Mouse (Mus musculus): ENCODE data around the gene Crtam. TPM values are rescaled to one million over a fixed set of nuclear protein-coding genes. Genes with fewer than 3 reads are reported as not detected.

Gene Crtam
- polyA plus RNA-seq, 1 experiment from 2014 or later, result not detected

DNA sequence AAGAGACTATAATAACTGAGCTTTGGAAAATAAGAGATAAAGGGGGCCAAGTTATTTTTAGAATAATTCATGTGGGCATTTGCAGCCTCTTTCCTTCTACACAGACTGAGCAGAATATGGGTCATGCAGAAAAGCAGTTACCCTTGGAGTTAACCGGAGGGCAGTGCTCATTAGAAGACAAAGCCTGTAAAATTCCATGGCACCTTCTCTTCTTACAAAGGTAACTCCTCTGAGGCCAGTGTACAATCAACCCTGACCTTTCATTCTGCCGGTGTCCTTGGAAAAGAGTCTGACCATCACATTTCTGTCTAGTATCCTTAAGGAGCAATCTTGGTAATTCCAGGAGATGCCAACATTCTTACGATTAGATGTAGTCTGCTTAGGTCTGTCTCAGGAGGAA lies 37.0 kb upstream of the Crtam start:
- ATAC-seq (replicated peaks; ENCODE audit: insufficient number of reproducible peaks, insufficient read depth, low FRiP score, low read depth), result no peak
- H3K27me3 ChIP-seq, result no peaks in the 10 kb centered on the region
- no peaks in the 10 kb centered on the region for H3K9me3 ChIP-seq (replicated peaks)
- no peaks in the 10 kb centered on the region for H3K36me3 ChIP-seq
- peaks cover 11% of the 10 kb centered on the region for H3K4me1 ChIP-seq (replicated peaks)
- H3K4me2 ChIP-seq, result no peak overlapping the region
- no peak overlapping the region for H3K9ac ChIP-seq
- peak overlapping the region; percentile 38 for H3K27ac ChIP-seq
- WGBS, result 45% methylated on average over 3 of the region's 3 CpGs
- H3K4me3 ChIP-seq, result no peak overlapping the region

DNA sequence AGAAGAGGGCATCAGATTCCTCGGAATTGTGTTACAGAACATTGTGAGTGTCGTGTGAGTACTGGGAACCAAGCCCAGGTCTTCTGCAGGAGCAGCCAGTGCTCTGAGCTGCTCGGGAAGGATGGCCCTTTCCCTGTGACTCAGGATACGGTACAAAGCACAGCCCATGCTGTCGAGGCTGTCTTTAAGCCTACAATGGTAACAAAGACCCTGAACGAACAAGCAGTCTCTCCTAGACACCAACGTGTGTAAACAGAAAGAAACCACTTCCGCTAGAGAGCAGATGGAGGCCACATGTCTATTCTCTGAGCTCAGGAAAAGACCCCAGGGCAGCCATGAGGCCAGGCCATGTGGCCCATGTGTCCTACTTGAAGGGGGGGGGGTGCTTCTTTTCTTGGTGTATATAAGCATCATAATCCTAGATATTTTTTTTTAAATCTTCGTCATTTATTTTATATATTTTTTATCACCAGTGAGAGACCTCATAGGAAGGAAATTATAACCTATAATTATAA lies 33.8 kb upstream of the Crtam start:
- WGBS, result 78% methylated on average over 9 of the region's 9 CpGs
- Histone ChIP-seq H3K27me3 (no peaks in the 10 kb centered on the region), H3K9me3 (replicated peaks) (no peaks in the 10 kb centered on the region), H3K4me1 (replicated peaks) (peaks cover 11% of the 10 kb centered on the region), H3K4me2 (no peak overlapping the region), H3K27ac (no peak overlapping the region), H3K4me3 (no peak overlapping the region), H3K9ac (no peak overlapping the region), H3K36me3 (no peaks in the 10 kb centered on the region)
- no peak for ATAC-seq (replicated peaks; ENCODE audit: insufficient number of reproducible peaks, insufficient read depth, low FRiP score, low read depth)

DNA sequence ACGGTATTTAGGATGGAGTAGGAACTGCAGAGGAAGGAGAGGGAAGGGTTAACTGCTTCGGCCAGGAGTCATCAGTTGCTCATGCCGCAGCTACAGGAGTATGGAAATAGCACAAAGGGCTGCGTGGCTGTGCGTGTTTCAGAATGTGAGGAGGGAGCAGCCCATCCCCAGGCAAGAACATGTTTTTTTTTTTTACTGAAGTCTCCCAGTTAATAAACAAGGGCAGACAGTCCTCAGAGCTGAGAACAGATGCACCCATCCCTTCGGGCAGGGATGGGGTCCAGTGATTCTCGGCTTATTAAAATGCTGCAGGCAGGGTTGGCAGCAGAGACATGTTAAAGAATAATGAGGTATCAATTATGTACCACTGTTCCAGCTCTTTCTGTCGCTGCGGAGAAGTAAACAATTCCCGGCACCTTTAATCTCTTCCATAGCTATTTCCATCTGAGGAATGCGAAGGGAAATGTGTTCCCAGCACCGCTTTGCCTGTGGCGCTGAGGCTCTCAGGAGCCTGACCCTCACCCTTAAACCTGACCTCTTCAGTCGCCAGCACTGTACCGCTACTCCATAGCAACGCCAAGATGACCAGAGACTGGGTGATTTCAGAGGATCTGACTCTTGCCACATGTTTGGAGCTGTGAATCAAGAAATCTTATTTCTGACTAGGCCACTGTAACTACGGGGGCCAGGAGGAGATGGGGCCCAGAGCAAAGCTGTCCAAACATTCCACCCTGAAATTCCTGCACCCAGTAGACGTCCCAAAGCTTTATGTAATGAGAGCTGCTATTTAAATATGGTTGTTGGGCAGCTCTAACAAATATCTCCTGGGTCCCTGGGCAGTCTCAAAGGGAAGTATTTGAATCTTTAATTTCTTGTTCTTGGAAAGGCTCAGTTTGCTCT lies 27.4 kb upstream of the Crtam start:
- H3K27me3 ChIP-seq, result no peaks in the 10 kb centered on the region
- no peak overlapping the region for H3K9ac ChIP-seq
- WGBS, result 37% methylated on average over 18 of the region's 18 CpGs
- no peak overlapping the region for H3K27ac ChIP-seq
- H3K4me2 ChIP-seq, result peak overlapping the region; percentile 7; the same call in 1 of the 2 replicates
- H3K9me3 ChIP-seq (replicated peaks), result no peaks in the 10 kb centered on the region
- peaks cover 13% of the 10 kb centered on the region for H3K4me1 ChIP-seq (replicated peaks)
- no peaks in the 10 kb centered on the region; the same call in 1 of the 2 replicates for H3K36me3 ChIP-seq
- no peak overlapping the region for H3K4me3 ChIP-seq
- no peak for ATAC-seq (replicated peaks; ENCODE audit: insufficient number of reproducible peaks, insufficient read depth, low FRiP score, low read depth)

DNA sequence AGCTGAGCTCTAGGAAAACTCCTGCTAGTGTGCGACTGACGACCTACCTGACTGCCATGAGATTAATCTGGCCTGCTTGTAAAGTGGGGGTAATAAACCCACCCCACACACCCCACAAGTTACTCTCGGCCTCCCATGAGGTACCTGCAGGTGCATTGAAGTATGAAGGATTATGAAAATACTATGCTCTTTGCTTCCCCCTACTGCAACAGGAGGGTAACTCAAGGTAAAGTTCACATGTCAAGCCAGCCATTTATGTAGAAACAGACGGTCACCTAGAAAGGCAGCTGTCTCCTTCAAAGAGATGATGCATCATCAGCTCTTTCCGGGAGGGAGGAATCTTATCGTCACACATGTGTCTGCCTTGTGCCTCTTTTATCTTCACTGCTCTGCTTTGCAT lies 25.4 kb upstream of the Crtam start:
- peaks cover 13% of the 10 kb centered on the region for H3K4me1 ChIP-seq (replicated peaks)
- H3K27me3 ChIP-seq, result no peaks in the 10 kb centered on the region
- no peak overlapping the region for H3K4me2 ChIP-seq
- H3K27ac ChIP-seq, result no peak overlapping the region
- H3K9ac ChIP-seq, result no peak overlapping the region
- H3K36me3 ChIP-seq, result no peaks in the 10 kb centered on the region; the same call in 1 of the 2 replicates
- no peak overlapping the region for H3K4me3 ChIP-seq
- H3K9me3 ChIP-seq (replicated peaks), result no peaks in the 10 kb centered on the region
- WGBS, result 76% methylated on average over 6 of the region's 6 CpGs
- no peak for ATAC-seq (replicated peaks; ENCODE audit: insufficient number of reproducible peaks, insufficient read depth, low FRiP score, low read depth)

DNA sequence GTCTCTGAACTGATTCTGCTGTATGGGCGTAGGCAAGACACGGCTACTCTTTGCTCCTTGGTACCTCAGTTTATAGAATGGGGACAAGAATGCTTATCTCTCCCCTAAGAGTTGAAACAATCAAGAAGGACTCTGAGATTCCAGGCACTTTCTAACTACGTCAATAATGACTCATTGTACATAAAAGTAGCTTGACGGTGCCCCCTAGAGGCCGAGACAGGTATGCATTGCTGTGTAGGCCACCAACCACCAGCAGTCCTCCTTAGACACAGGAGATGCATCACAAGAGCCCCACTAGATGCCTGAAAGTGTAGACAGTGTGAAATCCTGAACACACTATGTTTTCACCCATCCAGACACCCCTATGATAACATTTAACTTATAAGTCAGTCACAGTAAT lies 24.0 kb upstream of the Crtam start:
- Histone ChIP-seq H3K4me2 (no peak overlapping the region), H3K9ac (no peak overlapping the region), H3K4me3 (no peak overlapping the region), H3K9me3 (replicated peaks) (no peaks in the 10 kb centered on the region), H3K27ac (no peak overlapping the region), H3K27me3 (no peaks in the 10 kb centered on the region), H3K36me3 (no peaks in the 10 kb centered on the region; the same call in 1 of the 2 replicates), H3K4me1 (replicated peaks) (peaks cover 13% of the 10 kb centered on the region)
- 39% methylated on average over 5 of the region's 5 CpGs for WGBS
- no peak for ATAC-seq (replicated peaks; ENCODE audit: insufficient number of reproducible peaks, insufficient read depth, low FRiP score, low read depth)

DNA sequence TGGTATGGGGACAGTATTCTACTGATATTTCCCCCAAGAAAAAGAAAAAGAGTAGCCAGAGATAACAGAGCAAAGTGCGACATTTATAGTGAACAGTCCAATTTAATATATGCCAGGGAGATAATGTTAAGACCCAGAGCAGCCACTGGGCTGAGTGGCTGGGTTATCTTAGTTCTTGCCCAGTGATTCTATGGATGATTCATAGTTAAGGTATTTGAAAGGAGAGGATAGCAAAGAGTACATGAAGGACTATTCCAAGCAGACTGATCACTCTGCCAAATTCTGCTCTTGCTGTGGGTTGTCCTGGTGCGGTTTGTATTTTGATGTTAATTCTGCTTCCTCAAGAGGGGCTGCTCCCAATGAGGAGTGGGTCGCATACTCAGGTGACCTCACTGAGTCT lies 17.3 kb upstream of the Crtam start:
- no peaks in the 10 kb centered on the region for H3K9me3 ChIP-seq (replicated peaks)
- 53% methylated on average over 3 of the region's 3 CpGs for WGBS
- H3K4me3 ChIP-seq, result no peak overlapping the region
- H3K9ac ChIP-seq, result no peak overlapping the region
- no peak for ATAC-seq (replicated peaks; ENCODE audit: insufficient number of reproducible peaks, insufficient read depth, low FRiP score, low read depth)
- H3K27me3 ChIP-seq, result no peaks in the 10 kb centered on the region
- no peaks in the 10 kb centered on the region for H3K36me3 ChIP-seq
- H3K27ac ChIP-seq, result no peak overlapping the region
- no peak overlapping the region for H3K4me2 ChIP-seq
- 0 out of 2 replicates have a peak, but pooled peaks cover 2% of the 10 kb centered on the region for H3K4me1 ChIP-seq (replicated peaks)

DNA sequence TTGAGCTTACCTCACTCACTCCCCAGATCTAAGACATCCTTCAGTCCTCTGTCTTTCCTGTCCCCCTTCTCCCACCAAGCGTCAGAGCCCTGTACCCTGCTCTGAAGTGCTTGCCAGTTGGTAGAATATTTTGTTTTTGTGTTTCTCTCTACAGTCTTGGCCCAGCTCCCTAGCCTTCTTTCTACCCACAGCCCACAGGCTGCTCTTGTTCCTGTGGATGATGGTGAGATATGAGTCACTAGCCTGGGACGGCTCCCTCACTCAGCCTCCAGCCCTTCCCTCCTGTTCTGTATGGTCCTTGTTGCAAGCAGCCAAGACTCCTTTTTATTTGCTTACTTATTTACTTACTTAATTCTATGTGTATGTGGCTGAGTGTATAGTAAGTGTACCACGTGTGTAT lies 16.1 kb upstream of the Crtam start:
- Histone ChIP-seq H3K9me3 (replicated peaks) (no peaks in the 10 kb centered on the region), H3K9ac (no peak overlapping the region), H3K4me2 (no peak overlapping the region), H3K27ac (no peak overlapping the region), H3K4me3 (no peak overlapping the region), H3K27me3 (no peaks in the 10 kb centered on the region), H3K4me1 (replicated peaks) (0 out of 2 replicates have a peak, but pooled peaks cover 2% of the 10 kb centered on the region), H3K36me3 (no peaks in the 10 kb centered on the region)
- no peak for ATAC-seq (replicated peaks; ENCODE audit: insufficient number of reproducible peaks, insufficient read depth, low FRiP score, low read depth)
- 77% methylated on average over 3 of the region's 3 CpGs for WGBS

DNA sequence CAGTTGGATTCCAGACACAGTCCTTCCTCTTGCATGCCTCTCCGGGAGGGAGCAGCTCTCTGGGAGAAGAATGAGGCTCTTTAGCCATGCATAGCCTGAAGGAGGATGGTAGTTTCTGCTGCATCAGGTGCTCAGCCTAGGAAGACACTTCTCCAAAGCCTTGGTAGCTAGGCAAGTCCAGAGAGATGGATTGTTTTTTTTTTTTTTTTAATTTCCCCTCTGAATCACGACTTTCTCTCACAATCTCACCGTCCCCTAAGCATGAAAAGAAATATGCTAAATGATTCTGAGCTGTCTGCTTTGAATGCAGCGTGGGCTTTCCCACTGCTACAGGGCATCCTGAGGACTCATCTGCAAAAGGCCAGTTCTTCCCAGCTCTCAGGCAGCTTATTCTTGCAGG lies 10.1 kb upstream of the Crtam start:
- Histone ChIP-seq H3K4me3 (no peak overlapping the region), H3K27ac (no peak overlapping the region), H3K9ac (no peak overlapping the region), H3K36me3 (no peaks in the 10 kb centered on the region), H3K4me1 (replicated peaks) (no peaks in the 10 kb centered on the region), H3K9me3 (replicated peaks) (no peaks in the 10 kb centered on the region), H3K4me2 (no peak overlapping the region), H3K27me3 (no peaks in the 10 kb centered on the region)
- 72% methylated on average over 4 of the region's 4 CpGs for WGBS
- ATAC-seq (replicated peaks; ENCODE audit: insufficient number of reproducible peaks, insufficient read depth, low FRiP score, low read depth), result no peak

DNA sequence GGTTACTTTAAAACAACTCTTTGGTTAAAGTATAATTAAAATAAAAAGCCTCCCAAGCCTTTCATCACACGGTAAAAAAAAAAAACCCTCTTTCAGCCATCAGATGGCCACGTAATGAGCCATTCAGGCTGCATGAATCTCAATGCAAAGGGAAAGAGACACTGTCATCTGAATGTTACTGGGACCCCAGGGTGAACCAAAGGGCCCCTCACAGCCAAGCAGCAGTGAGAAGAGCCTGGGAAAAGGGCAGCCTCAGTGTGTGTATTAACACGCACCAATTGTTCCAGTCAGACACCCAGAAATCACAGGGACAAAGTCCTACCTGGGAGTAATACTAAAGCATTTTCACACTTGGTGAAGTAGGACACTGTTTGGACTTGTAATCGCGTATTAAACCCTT lies 8.0 kb upstream of the Crtam start:
- H3K9me3 ChIP-seq (replicated peaks), result no peaks in the 10 kb centered on the region
- H3K9ac ChIP-seq, result no peak overlapping the region
- H3K36me3 ChIP-seq, result no peaks in the 10 kb centered on the region
- no peak overlapping the region for H3K4me2 ChIP-seq
- H3K4me3 ChIP-seq, result no peak overlapping the region
- ATAC-seq (replicated peaks; ENCODE audit: insufficient number of reproducible peaks, insufficient read depth, low FRiP score, low read depth), result no peak
- H3K27ac ChIP-seq, result no peak overlapping the region
- 90% methylated on average over 5 of the region's 5 CpGs for WGBS
- H3K4me1 ChIP-seq (replicated peaks), result no peaks in the 10 kb centered on the region
- H3K27me3 ChIP-seq, result no peaks in the 10 kb centered on the region

DNA sequence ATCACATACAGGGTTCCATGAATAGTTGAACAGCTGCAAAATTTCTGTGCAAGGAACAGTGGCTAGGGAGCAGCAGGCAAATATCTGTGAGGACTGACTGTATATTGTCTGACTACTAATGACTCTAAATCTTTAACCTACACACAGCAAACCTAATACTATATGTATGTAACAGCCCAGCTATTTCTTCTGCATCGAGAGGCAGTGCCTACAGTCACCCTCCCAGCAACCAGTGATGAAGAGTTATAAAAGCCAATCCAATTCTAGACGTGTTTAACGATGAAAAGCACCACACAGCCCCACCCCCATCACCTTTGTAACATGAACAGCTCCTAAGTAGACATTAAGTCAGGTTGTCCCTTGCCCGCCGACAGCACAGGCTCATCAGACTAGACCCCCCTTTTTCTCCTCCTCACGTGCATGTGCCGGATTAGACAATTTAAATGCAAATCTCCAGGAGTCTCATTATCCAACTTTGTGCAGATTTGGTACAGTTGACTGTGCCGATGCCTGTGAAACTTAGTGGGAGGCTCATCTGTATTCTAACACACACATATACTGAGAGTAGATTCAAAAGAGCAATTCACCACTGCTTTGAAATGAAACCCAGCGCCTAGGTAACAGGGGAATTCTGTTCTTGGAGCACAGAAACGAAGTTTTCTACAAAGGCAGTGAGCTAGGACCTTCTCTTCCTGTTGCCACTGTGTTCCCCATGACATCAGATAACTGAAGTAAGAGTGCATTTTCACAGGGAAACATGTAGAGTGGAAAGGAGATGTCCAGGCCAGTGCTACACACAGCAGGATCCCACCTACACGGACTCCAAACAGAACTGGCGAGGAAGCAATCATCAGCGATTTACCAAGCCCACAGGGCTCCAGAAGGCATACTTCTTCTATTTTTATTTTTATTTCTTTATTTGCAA lies 7.3 kb upstream of the Crtam start:
- Histone ChIP-seq H3K9ac (no peak overlapping the region), H3K4me3 (no peak overlapping the region), H3K27ac (no peak overlapping the region), H3K9me3 (replicated peaks) (no peaks in the 10 kb centered on the region), H3K36me3 (no peaks in the 10 kb centered on the region), H3K27me3 (no peaks in the 10 kb centered on the region), H3K4me2 (no peak overlapping the region), H3K4me1 (replicated peaks) (no peaks in the 10 kb centered on the region)
- WGBS, result 84% methylated on average over 13 of the region's 13 CpGs
- ATAC-seq (replicated peaks; ENCODE audit: insufficient number of reproducible peaks, insufficient read depth, low FRiP score, low read depth), result no peak

DNA sequence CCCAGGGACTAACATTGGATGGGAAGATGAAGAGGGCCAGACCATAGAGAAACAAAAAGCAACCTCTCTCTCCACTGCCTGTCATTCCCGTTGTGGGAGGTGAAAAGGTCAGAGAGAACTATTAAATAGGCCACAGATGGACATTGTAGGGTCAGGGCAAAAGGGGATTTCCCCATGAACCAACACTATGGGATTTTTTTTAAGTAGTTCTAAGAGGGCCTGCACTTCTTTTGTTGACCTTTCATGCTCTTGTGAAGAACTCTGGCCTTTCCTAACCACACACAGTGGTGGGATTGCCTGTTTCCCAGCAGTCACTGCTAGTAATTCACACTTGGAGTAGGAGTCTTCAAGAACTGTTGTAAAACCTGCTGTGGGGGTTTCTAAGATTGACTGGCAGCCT lies 3.4 kb upstream of the Crtam start:
- Histone ChIP-seq H3K4me2 (no peak overlapping the region), H3K4me1 (replicated peaks) (no peaks in the 10 kb centered on the region), H3K4me3 (no peak overlapping the region), H3K9me3 (replicated peaks) (no peaks in the 10 kb centered on the region), H3K27ac (no peak overlapping the region), H3K27me3 (no peaks in the 10 kb centered on the region), H3K9ac (no peak overlapping the region), H3K36me3 (no peaks in the 10 kb centered on the region)
- WGBS, result 58% methylated on average over 1 of the region's 1 CpGs
- ATAC-seq (replicated peaks; ENCODE audit: insufficient number of reproducible peaks, insufficient read depth, low FRiP score, low read depth), result no peak

Data from heart, embryonic 15.5 days (tissue).